Mouse (Mus musculus) liver, postnatal 0 days (tissue): ENCODE results near the gene Hlcs. TPM values are rescaled to one million over a fixed set of nuclear protein-coding genes. Genes with fewer than 3 reads are reported as not detected.
A peak's percentile ranks its signal among the peaks of the same experiment; 100 is the strongest.
"Not testable (repeated sequence)": the region's sequence is repeated elsewhere in the genome, so short reads cannot be mapped to it uniquely, and the experiment has no call there.

Experiments
- ATAC-seq: fragments of 200-750 bp; cut with Nextera tagmentation; 2 replicates; pipeline ENCODE4 v1.8.0; 2017; ENCODE audit warnings: mild to moderate bottlenecking, moderate library complexity
- DNase-seq: peaks from one replicate; pipeline ENCODE4 v3.0.0-alpha.2; 2016
- H3K27ac ChIP-seq: fragments of 300-500 bp; sonication (generic); 2 replicates; pipeline ENCODE4 v1.5.1; 2014; ENCODE audit warnings: antibody characterized with exemption, moderate library complexity, mild to moderate bottlenecking, low read depth
- H3K27me3 ChIP-seq: fragments of 300-500 bp; sonication (generic); 2 replicates; pipeline ENCODE4 v1.6.1; 2014; ENCODE audit warnings: low read length, control low read depth, mixed read lengths; ENCODE audit not compliant: insufficient read depth
- H3K36me3 ChIP-seq: fragments of 300-500 bp; sonication (generic); replicated peaks from 2 replicates; pipeline ENCODE4 v1.6.1; 2014; ENCODE audit warnings: mild to moderate bottlenecking, control low read depth, low read length, moderate library complexity, mixed read lengths; ENCODE audit not compliant: insufficient read depth
- H3K4me1 ChIP-seq: fragments of 300-500 bp; sonication (generic); 2 replicates; pipeline ENCODE4 v1.6.1; 2014; ENCODE audit warnings: antibody characterized with exemption, mild to moderate bottlenecking, control low read depth; ENCODE audit not compliant: insufficient read depth
- H3K4me2 ChIP-seq: fragments of 300-500 bp; sonication (generic); 2 replicates; pipeline ENCODE4 v1.6.1; 2014; ENCODE audit warnings: low read depth, mild to moderate bottlenecking, low read length, moderate library complexity, mixed read lengths
- H3K4me3 ChIP-seq: fragments of 300-500 bp; sonication (generic); 2 replicates; pipeline ENCODE4 v1.5.1; 2014; ENCODE audit warnings: low read depth, low read length
- H3K9ac ChIP-seq: fragments of 300-500 bp; sonication (generic); replicated peaks from 2 replicates; pipeline ENCODE4 v1.6.1; 2014; ENCODE audit warnings: mild to moderate bottlenecking, moderate library complexity
- H3K9me3 ChIP-seq: fragments of 300-500 bp; sonication (generic); 2 replicates; pipeline ENCODE4 v1.6.1; 2016; ENCODE audit warnings: mild to moderate bottlenecking, control low read depth, low read length, mixed read lengths
- CTCF ChIP-seq: sonication (generic); IDR thresholded peaks from 2 replicates; pipeline ENCODE4 v1.5.1; 2016; ENCODE audit warnings: antibody characterized with exemption, low read depth
- EP300 ChIP-seq: IDR thresholded peaks from 2 replicates; pipeline ENCODE4 v1.6.1; 2016; ENCODE audit warnings: antibody characterized with exemption, low read depth, mild to moderate bottlenecking
- WGBS: fragments of 180-500 bp; shearing (Covaris S2); extraction: QIAGEN DNeasy Blood & Tissue Kit; methylation state at CpG from one replicate; pipeline ENCODE4 v1.1.7; 2014; ENCODE audit not compliant: insufficient replicate concordance; 5-methylcytosine and 5-hydroxymethylcytosine counted together
- polyA plus RNA-seq: library from polyadenylated mRNA; unstranded; fragments of >200 nt; fragmentation: Nextera tagmentation; extraction: Ambion mirVana; gene quantifications from 2 replicates; pipeline ENCODE4 v1.2.1, GENCODE M21; 2015

Hlcs gene
- polyA plus RNA-seq, 1 experiment from 2014 or later: 2.9 TPM

- Histone ChIP-seq H3K36me3 (no peaks in the 10 kb centered on the region), H3K27ac (no peak overlapping the region), H3K4me1 (peaks cover 5% of the 10 kb centered on the region; the same call in 1 of the 2 replicates), H3K27me3 (no peaks in the 10 kb centered on the region), H3K9ac (no peak overlapping the region), H3K4me2 (no peak overlapping the region), H3K4me3 (no peak overlapping the region), H3K9me3 (no peaks in the 10 kb centered on the region)
- DNase-seq: no peak
- WGBS: 67% methylated on average over 1 of the region's 1 CpGs
- no peak for ATAC-seq
- TF ChIP-seq CTCF (no peak), EP300 (no peak)
Measured at GRCm38 (mm10) chr16:94345733-94346132, 32.4 kb upstream of the Hlcs start.

- not testable (repeated sequence) for DNase-seq, H3K27me3 ChIP-seq, H3K27ac ChIP-seq, ATAC-seq, H3K9ac ChIP-seq, H3K9me3 ChIP-seq, H3K36me3 ChIP-seq, H3K4me1 ChIP-seq, H3K4me3 ChIP-seq, H3K4me2 ChIP-seq
- WGBS: 87% methylated on average over 18 of the region's 22 CpGs
Measured at GRCm38 (mm10) chr16:94339164-94340160, 26.1 kb upstream of the Hlcs start.

- Histone ChIP-seq H3K36me3 (no peaks in the 10 kb centered on the region), H3K27ac (no peak overlapping the region), H3K27me3 (no peaks in the 10 kb centered on the region), H3K4me3 (no peak overlapping the region), H3K9ac (no peak overlapping the region), H3K9me3 (no peaks in the 10 kb centered on the region), H3K4me2 (no peak overlapping the region), H3K4me1 (no peaks in the 10 kb centered on the region)
- TF ChIP-seq CTCF: no peak
- no peak for TF ChIP-seq EP300
- DNase-seq (no peak), ATAC-seq (no peak)
- WGBS: 55% methylated on average over 5 of the region's 5 CpGs
Measured at GRCm38 (mm10) chr16:94335656-94336055, 22.3 kb upstream of the Hlcs start.

DNA sequence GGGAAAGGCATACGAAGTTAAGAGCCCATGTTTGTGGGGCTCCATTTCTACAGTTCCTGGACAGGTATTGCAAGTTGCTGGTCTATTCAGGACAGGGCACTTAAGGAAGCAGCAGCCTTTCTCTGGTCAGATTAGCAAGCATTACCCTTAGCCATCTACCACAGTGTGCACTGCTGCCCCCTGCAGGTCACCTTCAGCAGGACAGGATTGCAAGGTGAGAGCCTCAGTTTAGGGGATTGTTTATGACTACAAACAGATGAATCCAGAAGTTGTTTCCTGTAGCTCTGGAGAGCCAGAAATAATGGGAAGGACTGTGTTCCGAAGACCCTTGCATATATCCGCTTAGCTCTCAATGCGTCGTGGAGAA lies 18.5 kb upstream of the Hlcs start:
- Histone ChIP-seq H3K9me3 (no peaks in the 10 kb centered on the region), H3K36me3 (no peaks in the 10 kb centered on the region), H3K9ac (no peak overlapping the region), H3K4me2 (no peak overlapping the region), H3K27ac (no peak overlapping the region), H3K4me1 (peaks cover 15% of the 10 kb centered on the region; the same call in 1 of the 2 replicates), H3K27me3 (peaks cover 15% of the 10 kb centered on the region; the same call in 1 of the 2 replicates), H3K4me3 (no peak overlapping the region)
- ATAC-seq (peak; percentile 35; the same call in 1 of the 2 replicates), DNase-seq (peak; percentile 85)
- 61% methylated on average over 5 of the region's 5 CpGs for WGBS
- TF ChIP-seq EP300 (no peak), CTCF (peak; percentile 92)

DNA sequence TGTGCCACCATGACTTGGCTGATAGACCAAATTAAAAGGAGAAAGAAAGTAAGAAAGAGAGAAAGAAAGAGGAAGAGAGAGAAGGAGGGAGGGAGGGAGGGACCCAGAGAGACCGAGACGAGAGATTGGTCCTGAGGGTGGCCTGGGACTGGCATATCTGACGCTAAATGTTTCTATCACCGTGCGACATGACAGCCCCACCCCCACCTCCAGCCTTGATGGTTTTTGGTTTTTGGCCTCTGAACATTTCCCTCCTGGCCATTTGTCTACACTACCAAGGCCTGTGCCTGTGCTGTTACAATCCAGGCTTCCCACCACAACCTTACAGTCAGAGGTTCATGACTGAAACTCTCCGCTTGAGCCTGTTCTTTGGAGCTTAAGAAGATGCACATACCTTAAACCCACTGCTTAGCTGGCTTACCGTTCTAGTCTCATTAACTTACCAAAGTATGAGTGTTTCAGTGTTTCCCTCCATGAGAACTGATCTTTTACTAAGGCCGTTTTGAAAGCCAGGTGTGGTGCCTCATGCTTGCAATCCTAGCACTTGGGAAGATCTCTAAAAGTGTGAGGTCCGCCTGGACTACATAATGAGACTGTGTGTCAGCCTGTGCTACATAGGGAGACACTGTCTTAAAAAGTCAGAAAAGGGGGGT lies 18.0 kb upstream of the Hlcs start:
- Histone ChIP-seq H3K4me2 (no peak overlapping the region), H3K9me3 (no peaks in the 10 kb centered on the region), H3K4me3 (no peak overlapping the region), H3K27ac (no peak overlapping the region), H3K36me3 (no peaks in the 10 kb centered on the region), H3K9ac (no peak overlapping the region), H3K4me1 (peaks cover 15% of the 10 kb centered on the region; the same call in 1 of the 2 replicates), H3K27me3 (peaks cover 20% of the 10 kb centered on the region; the same call in 1 of the 2 replicates)
- no peak for ATAC-seq
- no peak for DNase-seq
- TF ChIP-seq CTCF (no peak), EP300 (no peak)
- 68% methylated on average over 9 of the region's 9 CpGs for WGBS

GRCm38 (mm10) chr16:94330429-94330828 lies 17.1 kb upstream of the Hlcs start:
- Histone ChIP-seq H3K36me3 (no peaks in the 10 kb centered on the region), H3K27ac (no peak overlapping the region), H3K27me3 (peaks cover 24% of the 10 kb centered on the region; the same call in 1 of the 2 replicates), H3K4me3 (no peak overlapping the region), H3K4me1 (peaks cover 15% of the 10 kb centered on the region; the same call in 1 of the 2 replicates), H3K9ac (no peak overlapping the region), H3K4me2 (no peak overlapping the region), H3K9me3 (no peaks in the 10 kb centered on the region)
- ATAC-seq: no peak
- TF ChIP-seq CTCF (no peak), EP300 (no peak)
- DNase-seq: no peak
- 82% methylated on average over 5 of the region's 5 CpGs for WGBS
